Mouse (Mus musculus): ENCODE results near the gene Dact3.

The Dact3 gene

DNA sequence AGATGAGACGGTGACA lies at the start of gene Dact3:
Dact3 (plus strand) TSS at position 8 of the 16 bp plus-strand sequence.
- DNase-seq (ENCODE audit: low spot score), result no peak

DNA sequence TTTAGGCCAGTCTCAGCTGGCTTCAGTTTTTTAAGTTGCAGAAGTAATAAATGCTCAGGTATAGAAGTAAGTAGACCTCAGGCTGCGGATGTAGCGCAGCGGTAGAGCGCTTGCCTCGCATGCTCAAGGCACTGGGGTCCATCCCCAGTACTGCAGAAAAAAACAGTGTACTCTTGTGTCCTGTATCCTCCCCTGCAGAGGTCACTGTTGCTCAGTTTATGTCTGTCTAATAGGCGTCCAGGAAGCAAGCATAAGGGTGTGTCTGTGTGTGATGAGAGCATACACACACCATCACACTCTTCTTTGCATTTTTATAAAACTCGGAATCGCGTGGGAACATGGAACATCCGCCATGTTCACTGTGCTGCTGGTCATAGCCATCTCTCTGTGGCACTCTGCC lies 49.3 kb upstream of the Dact3 start:
- DNase-seq (ENCODE audit: low spot score), result no peak

DNA sequence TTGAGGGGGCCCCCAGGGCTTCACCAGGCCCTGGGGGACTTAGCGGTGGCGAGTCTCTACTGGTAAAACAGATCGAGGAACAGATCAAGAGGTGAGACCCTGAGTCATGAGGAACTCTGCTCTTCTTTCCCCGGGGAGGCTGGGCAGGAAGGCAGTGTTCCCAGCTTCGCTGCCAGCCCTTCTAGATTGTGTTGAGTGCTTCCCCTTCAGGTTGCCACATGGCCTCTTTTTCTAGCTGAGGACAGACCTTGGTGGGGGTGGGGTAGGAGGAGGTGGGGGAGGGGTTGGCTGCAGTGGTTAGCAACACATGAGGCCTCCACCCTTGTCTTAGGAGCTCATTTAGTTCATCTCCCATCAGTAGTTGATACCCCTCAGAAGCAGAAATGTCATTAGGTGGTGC lies 48.5 kb upstream of the Dact3 start:
- DNase-seq (ENCODE audit: low spot score), result no peak

DNA sequence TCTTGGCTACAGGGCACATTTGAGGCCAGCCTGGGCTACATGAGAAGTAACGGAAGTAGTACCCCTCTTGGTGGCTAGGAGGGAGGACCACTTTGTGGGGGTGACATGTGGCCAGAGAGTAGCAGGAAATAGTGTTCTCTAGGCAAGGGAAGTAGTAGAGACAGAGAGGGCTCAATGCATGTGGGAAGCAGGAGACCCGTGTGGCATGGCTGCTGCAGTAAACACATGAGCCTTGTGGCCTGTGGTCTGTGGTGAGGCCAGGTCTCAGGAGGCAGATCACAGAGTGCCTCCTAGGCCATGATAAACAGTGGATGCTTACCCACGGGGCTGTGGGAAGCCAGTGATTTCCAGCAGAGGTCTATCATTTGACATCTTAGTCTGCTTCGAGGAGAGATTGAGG lies 47.8 kb upstream of the Dact3 start:
- no peak for DNase-seq (ENCODE audit: low spot score)

DNA sequence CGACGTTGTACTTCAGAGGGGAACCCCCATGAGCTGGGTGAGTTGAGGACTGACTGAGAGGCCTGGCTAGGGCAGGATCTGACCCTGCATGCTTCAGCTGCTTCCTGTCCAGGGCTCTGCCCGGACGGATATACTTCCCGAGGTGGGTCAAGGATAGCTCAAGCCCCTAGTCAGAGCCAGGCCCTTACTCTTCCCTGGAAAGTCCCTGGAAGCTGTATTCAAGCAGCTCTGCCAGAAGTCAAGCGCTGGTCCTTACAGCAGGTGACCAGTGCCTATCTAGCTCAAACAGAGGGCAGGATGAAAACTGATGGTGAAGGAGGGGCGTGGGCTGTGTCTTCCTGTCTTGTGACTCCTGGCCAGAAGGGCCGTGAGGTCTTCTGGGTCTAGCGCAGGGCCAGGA lies 44.7 kb upstream of the Dact3 start:
- no peak for DNase-seq (ENCODE audit: low spot score)

DNA sequence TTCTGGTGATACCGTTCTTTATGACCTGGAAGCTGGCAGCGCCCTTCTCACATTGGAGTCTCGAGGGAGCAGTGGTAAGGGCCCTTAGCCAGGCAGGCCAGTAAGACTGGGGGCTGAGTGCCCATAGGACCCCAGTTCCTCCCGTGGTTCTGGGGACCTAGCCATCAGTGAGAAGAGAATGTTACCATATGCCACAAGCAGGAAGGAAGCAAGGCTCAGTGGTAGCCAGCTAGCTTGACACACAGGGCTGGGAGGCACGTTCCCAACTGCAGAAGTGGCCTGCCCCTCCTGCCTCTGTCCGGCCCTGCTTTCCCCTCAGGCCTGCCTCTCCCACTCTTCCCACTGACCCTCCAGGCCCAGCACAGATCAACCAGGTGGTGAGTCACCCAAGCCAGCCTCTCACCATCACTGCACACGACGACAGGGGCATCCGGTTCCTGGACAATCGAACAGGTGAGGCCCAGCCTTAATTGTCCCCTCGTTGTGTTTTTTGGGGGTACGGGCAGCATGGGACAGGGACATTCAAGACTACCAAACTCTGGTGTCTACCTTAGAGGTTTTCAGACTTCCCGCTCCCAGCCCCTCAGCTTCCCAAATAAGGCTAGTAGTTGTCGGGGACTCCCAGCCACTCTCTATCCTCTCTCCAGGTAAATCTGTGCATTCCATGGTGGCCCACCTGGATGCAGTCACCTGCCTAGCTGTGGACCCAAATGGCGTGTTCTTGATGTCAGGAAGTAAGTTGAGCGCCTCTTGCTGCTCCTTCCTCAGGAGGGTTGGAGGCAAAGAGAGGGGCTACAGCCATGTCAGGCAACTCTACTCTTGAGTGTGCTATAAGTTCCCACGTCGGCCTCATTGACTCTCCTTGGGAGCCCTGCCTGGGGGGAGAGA lies 37.0 kb upstream of the Dact3 start:
- DNase-seq (ENCODE audit: low spot score), result no peak

DNA sequence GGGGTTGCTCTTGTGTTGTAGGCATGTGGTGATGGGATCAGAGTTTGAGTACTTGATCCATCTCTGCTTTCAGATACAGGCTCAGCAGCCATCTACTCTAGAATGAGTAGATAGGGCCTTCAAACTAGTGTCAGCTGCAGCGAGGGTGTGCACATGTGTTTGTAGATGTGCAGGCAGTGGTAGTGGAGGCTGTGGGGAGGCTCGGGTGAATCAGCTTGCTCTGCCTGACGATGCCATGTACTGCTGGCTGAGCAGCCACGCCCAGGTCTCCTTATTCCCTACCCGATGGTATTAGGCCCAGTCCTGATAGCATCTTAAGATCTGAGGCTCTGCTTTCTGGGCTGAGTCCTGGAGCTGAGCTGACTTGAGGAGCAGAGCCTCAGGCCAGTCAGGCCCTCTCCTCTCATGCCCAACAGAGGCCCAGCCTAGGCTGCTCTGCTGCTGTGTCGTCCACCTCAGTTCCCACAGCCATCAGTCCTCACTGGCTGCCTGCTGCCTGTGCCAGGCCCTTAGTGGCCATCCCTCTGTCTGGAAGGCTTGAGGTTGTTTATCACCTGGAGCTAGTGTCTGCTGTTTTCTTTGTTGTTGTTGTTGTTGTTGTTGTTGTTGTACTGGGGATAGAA lies 36.2 kb upstream of the Dact3 start:
- DNase-seq (ENCODE audit: low spot score), result no peak

DNA sequence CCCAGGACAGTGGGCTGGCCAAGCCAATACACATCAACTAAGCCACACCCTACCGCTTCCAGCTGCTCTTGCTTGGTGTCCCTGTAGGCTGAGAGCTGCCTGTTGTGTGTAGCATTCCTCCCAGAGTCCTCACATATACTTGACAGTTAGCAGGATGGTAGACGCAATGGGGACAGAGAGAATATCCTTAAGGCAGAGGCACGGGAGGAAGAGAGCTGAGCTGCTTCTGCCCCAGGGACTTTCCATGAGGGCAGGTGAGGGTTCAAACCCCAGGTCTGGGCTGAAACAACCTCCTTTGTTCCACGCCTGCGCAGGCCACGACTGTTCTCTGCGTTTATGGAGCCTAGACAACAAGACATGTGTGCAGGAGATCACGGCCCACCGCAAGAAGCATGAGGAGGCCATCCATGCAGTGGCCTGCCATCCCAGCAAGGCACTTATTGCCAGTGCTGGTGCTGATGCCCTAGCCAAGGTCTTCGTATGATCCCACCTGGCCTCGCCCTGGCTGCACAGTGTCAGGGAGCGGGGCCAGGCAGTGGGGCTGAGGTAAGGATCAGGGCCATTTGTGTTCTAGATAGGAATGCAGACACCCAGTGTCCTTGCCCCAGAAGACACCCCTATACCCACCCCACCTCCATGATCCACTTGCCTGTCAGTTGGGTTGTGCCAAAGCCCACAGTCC lies 35.5 kb upstream of the Dact3 start:
- no peak for DNase-seq (ENCODE audit: low spot score)

DNA sequence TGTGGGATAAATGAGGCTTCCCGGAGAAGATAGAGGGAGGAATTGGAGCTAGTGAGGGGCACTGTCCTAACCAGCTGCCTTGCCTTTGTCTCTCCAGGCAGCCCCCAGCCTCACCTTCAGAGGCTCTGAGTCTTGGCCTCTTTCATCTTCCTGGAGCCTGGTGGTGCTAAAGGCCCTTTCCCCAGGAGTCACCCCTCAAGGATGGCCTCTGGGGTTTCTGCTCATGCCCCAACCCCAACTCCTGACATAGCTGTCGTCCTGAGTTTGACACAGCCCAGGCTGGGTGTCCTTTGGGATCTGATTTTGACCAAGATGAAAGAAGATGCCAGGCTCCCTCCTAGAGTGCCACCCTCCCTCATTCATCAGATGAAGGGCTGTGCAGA lies 35.0 kb upstream of the Dact3 start:
- DNase-seq (ENCODE audit: low spot score), result no peak

DNA sequence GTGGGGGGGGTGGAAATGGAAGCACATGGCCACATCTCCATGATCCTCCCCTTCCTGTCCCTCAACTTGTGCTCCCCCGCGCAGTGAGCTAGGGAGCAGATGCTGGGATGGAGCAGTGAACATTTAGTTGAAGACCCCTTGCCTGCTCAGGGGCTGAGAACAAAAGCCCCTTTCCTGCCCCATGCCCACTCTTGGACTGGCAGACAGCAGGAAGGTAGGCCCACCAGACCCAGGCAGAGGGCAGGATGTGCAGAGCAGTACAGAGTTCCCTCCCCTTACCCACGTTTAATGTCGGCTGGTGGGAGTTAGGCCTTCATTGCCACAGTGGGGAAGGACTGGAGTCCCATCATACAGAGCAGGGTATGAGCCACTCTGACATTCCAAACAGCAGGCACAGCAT lies 34.0 kb upstream of the Dact3 start:
- DNase-seq (ENCODE audit: low spot score), result no peak

DNA sequence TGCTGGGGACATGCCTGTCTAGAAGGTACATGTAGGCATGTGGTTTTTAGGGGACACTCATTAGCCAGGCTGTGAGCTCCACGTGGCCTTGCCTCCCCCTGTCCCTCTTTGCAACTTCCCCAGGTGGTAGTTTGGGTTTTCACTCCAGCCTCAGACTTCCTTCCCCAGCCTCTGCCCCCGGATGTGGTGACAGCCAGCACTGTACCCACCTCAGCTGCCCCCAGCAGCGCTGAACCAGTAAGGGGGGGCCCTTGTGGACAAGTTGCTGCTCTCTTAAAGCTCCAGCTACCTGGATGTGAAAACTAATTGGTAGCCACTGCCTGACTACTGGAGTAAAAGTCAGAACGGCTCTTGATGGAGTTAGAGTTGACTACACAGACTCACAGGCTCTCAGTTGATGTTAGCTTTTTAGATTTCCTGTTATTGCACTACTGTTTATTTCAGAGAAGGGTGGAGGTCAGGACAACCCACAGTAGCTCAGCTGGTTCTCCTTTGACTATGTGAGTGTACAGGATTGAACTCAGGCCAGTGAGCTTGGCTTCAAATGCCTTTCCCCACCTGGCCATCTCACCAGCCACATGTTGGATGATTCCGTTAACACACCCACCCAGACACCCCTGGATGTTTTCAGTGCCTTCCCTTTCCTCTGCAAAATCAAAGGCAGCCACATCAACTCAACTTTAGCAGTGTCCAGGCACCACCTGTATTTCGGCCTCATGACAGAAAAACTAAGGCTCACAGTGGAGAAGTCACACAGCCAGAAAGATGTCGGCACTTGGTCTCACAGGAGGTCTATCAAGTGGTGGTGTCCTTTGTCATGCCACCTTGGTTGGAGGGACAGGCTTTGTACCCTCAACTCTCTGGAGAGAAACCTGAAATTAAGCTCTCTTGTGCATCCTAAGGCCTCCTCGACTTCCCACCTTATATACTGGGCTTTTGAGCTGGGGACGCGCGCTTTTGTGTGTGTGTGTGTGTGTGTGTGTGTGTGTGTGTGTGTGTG lies 33.3 kb upstream of the Dact3 start:
- DNase-seq (ENCODE audit: low spot score), result no peak

DNA sequence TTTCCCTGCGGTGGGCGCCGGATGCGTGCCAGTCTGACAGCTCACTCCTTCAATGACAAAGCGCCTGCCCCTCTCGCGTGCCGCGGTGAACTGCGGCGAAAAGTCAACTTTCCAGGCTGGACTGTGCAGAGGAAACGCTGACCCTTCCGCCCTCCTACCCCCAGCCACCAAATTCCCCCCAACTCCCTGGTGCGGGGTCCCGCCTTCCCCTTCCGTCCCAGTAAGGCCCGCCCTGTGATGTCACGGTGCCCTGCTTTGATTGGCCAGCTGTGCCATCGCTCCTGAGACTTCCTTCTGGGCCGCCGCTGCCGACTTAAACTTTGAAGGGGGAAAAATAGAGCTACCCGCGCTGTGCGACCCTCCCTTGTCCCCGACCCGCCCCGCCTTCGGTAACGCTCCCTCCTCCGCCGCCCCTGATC lies 32.5 kb upstream of the Dact3 start, which contains the start of gene Prkd2:
Prkd2 (plus strand) TSS at position 258 of the 419 bp plus-strand sequence.
- DNase-seq (ENCODE audit: low spot score), result peak; percentile 86

DNA sequence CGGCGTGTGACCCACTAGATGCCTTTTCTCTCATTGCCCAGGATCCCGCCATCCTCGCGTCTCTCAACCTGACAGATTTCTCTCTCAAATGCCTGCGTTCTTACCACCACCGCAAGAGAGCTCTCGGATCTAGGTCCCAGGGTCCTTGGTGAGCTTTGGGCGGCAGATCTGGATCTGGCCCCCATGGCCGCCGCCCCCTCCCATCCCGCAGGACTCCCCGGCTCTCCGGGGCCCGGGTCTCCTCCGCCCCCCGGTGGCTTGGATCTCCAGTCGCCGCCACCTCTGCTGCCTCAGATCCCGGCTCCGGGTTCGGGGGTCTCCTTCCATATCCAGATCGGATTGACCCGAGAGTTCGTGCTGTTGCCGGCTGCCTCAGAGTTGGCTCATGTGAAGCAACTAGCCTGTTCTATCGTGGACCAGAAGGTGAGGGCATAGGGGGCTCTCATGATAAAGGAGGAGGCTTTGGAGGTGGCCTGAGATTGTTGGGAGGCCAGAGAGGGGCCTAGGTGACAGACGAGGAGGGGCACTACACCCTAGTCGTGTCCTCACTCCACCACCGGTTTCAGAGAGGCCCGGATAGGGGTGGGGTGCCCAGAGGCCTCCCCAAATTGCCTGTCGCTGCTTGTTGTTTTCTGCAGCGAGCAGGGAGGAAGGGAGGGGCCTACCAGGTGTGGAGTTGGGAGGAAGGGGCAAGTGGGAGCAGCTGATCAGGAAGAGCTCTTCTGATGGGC lies 31.5 kb upstream of the Dact3 start:
- peak; percentile 30 for DNase-seq (ENCODE audit: low spot score)

DNA sequence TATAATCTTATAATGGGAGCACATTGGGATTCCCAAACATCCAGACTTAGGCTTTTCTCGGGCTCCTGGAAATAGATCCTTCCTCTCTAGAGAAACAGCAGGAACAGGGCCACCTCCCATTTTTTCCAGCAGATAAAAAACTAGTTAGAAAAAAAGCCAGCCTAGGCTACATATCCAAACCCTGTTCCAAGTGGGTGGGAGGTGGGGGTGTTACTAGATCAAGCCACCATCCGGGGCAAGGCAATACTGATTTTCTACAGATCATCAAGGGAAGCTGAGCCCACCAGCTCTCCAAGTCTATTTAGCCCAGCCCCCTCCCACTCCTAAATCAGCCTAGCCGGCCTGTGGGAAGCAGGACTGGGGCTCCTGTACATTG lies 30.4 kb upstream of the Dact3 start:
- no peak for DNase-seq (ENCODE audit: low spot score)

DNA sequence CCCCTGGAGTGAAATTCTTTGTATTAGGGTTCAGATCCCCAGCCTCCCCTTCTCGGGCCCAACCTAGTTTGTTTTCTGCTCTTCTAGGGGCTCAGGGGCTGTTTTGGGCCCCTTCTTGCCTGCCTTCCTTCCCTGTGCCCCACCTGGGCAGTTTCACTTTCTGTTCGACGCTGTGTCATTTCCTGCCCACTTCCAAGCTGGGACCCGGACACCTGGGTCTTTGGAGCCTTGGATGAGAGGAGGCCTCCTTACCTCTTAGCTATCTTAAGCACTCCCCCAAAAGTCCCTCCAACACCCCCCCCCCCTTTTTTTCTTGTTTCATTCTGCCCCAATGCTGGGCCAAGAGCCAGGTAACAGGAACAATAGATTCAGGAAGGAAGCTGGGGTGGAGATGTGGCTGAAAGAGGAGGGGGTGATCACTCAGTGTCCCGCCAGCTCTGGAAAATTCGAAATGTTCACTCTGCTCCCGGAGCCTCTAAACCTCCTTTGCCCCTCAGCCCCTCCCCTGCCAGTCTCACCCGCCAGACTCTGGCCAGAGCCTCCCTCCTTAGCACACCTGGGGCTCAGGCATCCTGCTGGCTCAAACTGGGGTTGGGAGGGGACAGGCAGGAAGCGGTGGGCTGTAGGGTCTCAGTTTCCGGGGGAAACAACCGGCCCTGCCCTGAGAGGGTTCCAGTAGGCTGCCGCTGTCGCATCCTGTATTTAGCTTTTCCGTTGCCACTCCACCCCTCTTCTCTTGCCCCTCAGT lies 29.9 kb upstream of the Dact3 start:
- no peak for DNase-seq (ENCODE audit: low spot score)

DNA sequence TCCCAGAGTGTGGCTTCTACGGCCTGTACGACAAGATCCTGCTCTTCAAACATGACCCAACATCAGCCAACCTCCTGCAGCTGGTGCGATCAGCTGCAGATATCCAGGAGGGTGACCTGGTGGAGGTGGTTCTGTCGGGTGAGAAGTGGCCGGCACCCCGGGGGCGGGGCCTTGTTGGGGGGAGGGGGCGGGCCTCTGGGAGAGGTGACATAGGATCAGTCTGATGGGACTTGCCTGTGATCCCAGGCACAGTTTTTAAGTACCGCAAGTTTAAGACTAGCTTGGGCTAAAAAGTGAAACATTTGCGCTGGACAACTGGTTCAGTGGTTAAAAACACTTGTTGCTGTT lies 29.3 kb upstream of the Dact3 start:
- DNase-seq (ENCODE audit: low spot score), result no peak

DNA sequence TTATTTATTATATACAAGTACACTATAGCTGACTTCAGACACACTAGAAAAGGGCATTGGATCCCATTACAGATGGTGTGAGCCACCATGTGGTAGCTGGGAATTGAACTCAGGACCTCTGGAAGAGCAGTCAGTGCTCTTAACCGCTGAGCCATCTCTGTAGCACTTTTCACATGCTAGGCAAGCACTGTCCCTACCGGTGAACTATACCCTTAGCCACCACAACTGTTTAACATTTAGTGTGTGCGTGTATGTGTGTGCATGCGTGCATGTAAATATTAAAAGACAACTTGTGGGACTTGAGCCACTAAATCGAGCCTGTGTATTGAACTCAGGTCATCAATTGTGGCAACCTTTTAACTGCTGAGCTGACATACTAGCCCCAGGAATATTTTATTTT lies 28.3 kb upstream of the Dact3 start:
- DNase-seq (ENCODE audit: low spot score), result no peak

DNA sequence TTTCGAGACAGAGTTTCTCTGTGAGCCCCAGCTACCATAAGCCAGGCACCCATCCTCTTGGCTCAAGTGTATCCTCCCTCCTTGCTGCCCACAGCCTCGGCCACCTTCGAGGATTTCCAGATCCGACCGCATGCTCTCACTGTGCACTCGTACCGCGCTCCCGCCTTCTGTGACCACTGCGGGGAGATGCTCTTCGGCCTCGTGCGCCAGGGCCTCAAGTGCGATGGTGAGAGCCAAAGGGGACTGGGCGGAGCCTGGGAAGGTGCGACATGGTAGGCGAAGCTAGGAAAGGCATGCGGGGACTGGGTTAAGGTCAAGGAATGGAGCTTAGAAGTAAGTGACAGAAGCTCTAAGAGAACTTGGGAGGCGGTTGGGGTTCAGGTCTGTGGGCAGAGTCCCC lies 27.6 kb upstream of the Dact3 start:
- no peak for DNase-seq (ENCODE audit: low spot score)

DNA sequence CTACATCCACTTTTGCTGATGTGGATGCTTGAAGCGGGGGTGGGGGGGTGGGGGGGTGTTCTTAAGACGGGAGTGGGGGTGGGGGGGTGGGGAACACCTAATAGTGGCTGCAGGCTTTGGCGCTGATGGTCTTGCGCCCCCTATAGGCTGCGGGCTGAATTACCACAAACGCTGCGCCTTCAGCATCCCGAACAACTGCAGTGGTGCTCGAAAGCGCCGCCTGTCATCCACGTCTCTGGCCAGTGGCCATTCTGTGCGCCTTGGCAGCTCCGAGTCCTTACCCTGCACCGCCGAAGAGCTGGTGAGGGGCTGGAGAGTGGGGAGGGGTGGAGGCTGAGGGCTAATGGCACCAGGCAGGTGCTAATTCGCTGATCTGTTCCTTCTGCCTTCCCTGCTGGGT lies 26.5 kb upstream of the Dact3 start:
- DNase-seq (ENCODE audit: low spot score), result no peak

DNA sequence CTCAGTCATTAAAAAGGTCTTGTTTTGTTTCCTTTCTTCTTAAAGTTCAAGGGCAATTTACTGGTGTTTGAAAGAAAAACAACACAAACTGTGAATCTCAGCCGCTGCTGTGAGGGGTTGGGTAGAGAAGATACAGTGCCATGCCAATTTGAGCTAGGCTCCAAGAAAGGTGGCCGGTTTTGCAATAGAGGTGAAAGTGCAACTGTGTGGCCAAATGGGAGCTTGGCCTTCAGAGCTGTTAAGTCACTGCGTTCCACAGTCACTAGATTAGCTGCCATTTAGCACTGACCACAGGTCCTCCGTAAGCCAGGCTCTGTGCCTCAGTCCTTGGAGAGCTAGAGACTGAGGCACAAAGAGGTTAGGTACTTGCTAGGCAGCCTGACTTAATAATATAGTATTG lies 23.5 kb upstream of the Dact3 start:
- DNase-seq (ENCODE audit: low spot score), result no peak

DNA sequence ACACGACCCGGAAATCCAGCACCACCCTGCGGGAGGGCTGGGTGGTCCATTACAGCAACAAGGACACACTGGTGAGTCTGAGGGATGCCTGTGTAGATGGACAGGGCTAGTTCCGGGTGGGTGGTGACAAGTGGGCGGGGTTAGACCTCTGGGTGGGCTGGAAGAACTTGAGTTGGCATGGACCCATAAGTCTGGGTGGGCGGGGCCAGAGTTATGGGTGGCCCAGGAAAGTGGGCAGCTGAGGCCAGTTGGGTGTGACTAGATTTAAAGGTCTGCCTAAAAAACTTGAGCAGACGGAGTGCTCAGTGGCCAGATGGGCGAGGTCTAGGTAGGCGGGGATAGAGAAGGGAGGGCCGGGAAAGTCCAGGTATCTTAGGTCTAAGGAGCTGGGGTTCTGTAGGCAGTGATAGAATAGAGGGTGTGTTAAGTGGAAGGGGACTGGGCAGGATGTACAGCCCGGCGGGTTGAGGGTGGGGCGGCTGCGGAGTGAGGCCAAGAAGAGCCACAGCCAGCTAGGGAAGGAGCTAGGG lies 21.8 kb upstream of the Dact3 start:
- DNase-seq (ENCODE audit: low spot score), result no peak
